Mouse (Mus musculus) layer of hippocampus, postnatal 25 days (tissue): ENCODE measurements around the gene Mrps25. TPM values are rescaled to one million over a fixed set of nuclear protein-coding genes. Genes with fewer than 3 reads are reported as not detected.
A peak's percentile ranks its signal among the peaks of the same experiment; 100 is the strongest.

Experiments
- DNase-seq, 2 experiments: peaks; one replicate each; pipeline ENCODE4 v3.0.0; 2022; ENCODE audit warnings: mixed read lengths in 2 of 2, low spot score in 1 of 2; ENCODE audit errors: extremely low spot score in 1 of 2
- total RNA-seq, 2 experiments: library from RNA; stranded (reverse); gene quantifications; 2 replicates each; pipeline ENCODE4 v1.2.3; 2021

Gene Mrps25
- total RNA-seq, result 10 to 100 TPM; 50.0 to 56.0 TPM

DNA sequence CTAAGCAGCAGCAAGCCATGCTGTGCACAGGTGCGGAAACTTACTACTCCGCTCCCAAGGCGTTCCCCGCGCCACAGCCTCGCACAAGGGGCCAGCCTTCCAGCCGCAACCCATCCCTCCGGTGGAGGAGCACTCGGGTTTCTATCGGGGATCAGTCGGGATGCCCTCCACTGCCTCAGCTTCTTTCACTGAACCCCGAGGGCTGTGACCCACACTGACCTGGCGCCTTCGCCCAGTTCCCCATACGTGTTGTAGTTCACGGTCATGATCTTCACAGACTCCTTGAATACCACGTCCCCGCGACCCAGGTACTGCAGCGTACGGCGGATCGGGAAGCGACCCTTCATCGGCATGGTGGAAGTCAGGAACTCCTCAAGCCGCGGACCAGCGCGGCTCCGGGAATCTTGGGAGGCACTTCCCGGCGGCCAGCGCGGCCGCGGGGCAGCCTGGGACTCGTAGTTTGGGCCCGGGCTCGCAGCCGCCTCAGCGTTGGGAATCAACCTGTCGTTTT is at the start of gene Mrps25:
TSS of gene Mrps25 (minus strand) at position 413 of the 511 bp plus-strand sequence.
- DNase-seq, result peak; percentile 70 to 71

DNA sequence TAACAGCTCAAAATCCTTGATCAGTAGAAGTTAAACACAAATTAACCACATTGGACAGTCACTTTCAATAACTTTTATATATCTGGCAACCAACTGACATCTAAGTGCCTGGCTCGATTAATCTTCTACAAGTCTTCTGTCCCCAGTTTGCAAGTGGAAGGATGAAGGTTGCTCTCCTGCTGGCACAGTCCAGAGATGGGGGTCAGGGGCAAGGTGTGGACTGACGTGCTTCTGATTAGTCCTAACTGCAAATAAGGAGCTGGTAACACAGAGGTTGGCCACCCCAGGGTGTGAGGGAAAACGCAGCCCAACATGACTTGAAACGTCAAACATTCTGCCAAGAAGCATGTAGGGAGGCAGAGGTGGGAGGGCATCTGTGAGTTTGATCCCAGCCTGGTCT is 47.9 kb upstream of the Mrps25 start:
- DNase-seq, result no peak

DNA sequence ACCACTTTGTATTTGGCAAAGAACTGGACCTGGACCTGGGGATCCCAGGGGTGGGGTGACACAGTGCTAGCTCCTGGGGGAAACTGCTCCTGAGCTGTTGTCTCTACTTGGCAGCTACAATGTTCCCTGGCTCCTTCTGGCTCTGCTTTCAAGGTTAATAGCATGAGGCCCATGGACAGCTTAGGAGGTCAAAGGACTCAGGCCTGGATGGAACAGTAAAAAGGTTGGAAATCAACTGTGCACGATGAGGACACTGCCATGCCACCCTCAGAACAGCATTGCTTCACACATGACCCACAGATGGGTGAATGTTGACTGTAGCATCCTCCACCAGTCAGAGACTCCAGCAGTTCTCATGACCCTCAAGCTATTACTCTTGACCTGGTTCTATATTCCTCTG is 47.5 kb upstream of the Mrps25 start:
- no peak for DNase-seq

DNA sequence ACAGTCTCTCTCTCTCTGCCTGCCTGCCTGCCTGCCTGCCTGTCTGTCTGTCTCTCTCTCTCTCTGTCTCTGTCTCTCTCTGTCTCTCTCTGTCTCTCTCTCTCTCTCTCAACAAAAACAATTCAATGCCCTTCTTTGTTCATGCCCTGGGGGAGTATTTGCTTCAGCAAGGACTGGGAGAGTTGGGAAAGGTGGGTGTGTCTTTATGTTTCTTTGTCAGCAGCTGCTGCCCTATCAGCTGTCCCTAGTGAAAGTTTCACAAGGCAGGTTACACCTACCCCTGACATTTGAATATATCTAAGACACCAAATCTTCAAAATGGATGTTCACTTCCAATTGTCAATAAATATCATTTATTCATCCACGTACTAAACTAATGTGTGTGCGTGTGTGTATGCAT is 45.8 kb upstream of the Mrps25 start:
- no peak for DNase-seq

DNA sequence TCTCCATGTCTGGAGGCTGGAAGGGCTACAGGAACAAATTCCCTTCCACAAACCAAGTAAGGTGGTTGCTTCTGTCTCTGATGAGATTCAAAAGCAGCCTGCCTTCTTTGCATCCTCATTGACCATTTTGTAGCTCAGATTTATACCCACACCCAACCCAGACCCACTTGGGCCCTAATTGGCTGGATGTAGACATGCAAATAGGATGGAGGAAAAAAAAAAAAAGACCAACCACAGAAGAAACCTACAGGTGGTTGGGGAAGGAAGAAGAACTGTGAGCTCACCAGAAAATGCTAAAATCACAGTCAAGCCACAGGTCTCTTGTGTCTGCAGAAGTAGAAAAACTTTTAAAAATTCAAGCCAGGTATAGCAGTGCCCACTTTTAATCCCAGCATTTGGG is 45.3 kb upstream of the Mrps25 start:
- DNase-seq, result no peak

DNA sequence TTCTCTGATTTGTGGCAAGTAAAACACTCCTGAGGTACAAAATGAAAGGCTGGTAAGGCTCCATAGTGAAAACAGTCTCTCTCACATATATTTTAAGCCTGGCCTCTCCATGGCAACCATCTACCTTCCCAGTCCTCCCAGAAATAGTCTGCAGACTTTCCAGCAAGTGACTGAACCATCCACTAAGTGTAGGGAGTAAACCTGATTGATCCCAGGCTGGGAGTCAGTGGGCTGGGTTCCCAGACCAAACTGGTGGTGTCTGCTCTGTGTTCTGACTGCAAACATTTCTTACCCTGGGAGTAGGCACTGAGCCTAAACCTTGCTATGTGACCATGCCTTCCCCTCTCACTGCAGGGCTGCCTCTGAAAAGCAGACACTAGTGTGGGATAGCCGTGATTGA is 41.1 kb upstream of the Mrps25 start:
- DNase-seq, result no peak

DNA sequence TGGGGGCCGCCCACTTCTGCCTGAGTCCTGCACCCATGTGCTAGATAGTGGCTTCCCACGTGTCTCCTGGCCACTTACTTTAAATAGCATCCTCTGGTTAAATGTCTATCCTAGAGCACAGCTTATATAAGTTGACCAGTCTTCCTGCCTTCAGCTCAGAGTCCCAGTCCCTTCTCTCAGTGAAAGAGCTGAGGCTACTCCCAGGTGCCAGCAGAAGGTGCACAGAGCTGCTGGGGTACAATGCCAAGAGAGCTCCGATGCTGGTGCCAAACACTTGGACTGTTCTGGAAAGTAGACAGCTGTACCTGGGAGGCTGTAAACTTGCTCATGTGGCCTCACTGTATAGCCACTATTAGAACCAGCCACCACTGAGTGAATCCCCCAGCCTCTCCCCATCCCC is 38.2 kb upstream of the Mrps25 start:
- DNase-seq, result no peak

DNA sequence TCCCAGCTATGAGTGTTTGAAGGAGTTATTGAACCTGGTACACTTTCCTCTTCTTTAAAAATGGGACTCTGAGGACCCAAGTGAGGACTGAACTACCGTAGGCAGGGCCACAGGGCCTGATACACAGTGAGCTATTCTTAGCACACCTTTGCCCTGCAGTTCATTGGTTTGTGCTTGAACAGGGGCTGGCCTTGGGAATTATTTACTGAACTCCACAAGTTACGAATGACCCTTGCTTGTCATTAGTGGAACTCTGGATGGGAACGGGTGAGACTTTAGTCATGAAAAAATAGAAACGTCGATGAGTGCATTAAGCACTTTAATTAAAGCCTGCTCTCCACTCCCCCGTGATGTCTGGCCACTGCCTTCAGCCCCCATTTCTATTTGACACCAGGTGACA is 37.8 kb upstream of the Mrps25 start:
- no peak for DNase-seq

DNA sequence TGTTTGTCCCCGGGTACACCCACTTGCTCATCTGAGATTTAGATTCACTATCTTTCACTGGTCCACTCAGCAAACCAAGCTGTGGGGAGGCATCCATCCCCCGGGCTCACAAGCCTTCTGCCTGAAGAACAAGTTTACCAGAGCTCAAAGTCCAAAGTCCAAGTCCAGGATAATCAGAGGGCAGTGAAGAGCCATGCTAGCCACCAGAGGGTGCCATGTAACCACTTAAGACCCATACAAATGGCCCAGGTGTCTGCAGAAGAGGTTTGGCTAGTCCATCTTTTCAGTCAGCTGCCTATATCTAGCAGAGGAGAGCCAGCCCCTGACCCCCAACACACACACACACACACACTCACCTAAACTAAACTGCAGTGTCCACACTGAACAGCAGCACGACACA is 35.6 kb upstream of the Mrps25 start:
- peak; percentile 25 to 49 for DNase-seq

DNA sequence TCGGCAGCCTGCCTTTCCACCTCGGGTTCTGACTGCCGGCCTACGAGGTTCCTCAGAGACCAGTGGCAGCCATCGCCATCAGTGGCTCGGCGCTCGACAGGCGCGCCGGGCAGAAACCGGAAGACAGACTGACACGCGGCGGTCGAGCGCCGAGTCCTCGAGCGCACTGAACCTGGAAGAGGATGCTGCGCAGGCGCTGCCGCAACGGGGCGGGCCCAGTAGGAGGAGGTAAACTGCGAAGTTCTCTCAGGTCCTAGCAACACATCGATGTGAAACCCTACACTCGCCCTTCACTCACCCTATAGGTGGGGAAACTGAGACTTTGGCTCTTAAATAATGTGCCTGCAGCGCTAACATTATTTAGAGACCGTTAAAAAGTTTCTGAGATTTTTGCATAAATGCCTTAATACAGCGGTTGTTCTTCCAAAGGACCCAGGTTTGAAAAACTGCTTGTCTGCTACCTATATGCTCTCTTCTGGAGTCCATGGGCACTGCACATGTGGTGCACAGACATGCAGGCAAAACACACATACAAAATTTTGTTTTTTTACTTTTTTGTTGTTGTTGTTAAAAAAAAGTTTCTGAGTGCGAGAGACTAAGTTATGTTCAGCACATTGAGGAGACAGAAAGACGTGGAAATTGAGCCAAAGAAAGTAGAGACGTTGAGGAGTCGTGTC is 31.1 kb upstream of the Mrps25 start, which contains the start of gene Rbsn:
TSS of gene Rbsn (minus strand) at position 153 of the 677 bp plus-strand sequence.
- peak; percentile 73 to 81 for DNase-seq

DNA sequence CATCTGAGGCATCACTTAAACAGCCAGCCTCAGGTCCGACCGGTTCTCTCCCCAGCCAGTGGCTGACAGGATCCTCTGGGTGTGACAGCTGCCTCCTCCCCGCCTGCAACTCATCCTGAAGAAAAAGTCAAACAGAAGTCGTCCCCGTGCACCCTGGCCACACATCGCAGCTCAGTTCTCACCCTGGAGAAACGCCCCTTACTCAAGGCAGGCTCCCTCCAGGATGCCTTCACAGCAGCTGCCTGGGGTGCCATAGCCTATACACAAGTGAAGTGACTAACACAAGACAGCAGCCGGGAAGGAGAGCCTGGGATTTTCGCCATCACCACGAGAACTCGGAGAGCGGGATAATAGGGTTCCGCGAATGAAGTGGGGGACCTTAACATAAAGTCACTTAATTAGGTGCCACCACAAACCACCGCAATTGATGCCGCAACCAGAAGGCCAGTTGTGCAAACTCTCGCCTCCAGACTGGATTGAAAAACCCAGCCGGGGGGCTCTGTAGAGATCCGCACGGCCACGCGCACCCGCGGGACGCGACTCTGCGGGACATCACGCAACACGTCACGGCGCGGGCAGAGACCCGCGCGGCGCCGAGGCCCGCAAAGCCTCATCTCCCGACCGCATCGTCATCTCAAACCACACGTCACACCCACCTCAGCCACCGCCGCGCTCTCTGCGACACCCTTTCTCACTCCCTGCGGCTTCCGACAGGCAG is 30.4 kb upstream of the Mrps25 start:
- peak; percentile 7 to 14 for DNase-seq

DNA sequence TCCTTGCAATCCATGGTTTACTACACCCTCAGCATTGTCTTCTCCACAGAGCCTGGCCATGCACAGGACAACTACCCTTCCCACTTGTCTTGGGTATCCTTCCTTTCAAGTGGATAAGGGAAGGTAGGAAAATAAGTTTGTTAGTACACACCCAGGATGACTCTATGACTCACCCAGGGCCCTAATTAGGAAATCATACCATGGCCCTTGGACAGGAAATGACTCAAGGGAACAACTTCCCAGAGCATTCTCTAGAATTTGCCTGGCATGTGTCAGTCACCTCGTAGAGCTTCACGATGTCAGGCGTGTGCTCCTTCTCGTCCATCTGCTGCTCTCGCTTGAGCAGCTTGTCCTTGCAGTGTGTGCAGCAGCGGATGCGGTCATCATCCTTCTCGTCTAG is 15.6 kb upstream of the Mrps25 start:
- DNase-seq, result no peak

DNA sequence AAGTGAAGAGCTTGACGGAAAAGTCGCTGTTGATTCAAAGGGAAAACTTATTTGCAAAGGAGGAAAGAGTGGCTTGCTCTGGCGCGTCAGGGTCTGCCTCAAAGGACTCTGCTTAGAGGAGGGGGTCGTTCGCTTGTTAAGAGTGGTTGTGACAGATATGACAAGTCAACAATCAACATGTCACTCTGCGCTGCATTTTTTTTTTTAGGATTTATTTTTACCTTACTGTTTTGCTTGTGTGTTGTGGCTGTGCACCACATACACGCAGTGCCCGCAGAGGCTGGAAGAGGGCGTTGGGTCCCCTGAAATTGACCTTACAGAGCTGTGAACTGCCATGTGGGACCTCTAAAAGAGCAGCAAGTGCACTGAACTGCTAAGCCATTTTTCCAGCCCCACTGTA is 345 bp upstream of the Mrps25 start:
- no peak for DNase-seq

DNA sequence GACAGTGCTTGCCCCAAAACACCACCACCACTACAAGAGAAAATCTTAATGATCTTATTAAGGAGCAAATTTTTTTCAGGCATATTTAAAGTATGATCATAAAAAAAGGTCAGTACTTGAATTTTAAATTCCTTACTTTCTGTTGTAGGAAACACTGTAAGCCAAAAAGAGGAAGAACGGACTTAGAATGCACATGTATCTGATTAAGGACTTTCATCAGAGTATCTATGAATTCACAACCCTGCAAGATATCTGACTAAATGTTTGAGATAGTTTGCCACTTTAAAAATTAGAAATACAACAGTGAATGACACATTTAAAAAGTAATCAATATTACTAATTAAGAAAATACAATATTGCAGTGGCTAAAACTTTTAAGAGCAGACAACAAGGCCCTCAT is 7.4 kb downstream of the Mrps25 start:
- DNase-seq, result no peak

DNA sequence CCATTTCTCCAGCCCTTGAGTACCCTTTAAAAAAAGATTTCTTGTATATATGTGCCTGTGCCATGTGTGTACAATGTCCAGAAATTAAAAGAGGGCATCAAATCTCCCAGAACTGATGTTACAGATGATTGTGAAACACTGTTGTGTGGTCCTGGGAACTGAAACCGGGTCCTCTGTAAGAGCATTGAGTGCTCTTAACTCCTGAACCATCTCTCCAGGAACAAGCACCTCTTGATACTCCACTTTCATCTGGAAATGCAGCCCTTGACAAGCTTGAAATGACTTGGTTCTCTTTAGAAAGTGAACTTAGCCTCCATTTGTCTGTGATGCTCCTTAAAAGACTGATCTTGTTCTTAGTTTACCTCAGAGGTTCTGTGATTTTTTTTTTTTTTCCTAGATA is 21.1 kb downstream of the Mrps25 start:
- DNase-seq, result no peak

DNA sequence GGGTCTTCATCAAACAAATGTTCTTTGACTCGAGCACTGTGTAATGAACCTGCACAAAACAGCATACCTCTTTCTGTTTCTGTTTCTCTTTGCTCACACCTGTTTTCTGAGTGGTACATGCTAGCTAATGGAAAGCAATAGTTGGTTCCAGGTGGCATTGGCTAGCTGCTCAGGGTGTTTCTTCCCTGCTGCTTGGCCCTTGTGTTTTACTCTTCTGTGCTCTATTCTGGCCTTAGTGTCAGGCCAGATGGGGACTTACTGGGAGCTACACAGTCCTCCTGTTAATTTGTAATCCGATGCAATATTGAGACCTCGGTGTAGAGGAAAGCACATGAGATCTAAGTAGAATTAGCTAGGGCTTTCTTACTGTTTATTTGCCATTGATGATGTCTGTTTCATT is 25.0 kb downstream of the Mrps25 start:
- DNase-seq, result no peak

DNA sequence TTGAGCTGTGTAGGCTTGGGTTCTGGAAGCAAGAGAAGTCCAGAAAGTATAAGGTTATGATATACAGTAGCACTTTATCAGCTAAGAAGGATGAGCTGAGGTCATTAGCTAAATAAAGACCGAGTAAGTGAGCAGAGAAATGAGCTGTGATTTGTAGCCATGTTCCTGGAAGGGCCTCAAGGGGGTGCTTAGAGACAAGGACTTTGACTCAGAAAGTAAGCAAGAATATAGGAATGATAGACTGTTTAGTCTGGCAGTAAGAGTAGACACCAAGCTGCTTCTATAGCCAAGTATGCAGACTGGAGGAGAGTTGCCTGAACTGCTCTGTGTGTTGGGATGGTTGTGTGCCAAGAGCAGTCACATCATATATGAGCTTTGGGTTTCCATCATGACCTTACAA is 30.1 kb downstream of the Mrps25 start:
- no peak for DNase-seq

DNA sequence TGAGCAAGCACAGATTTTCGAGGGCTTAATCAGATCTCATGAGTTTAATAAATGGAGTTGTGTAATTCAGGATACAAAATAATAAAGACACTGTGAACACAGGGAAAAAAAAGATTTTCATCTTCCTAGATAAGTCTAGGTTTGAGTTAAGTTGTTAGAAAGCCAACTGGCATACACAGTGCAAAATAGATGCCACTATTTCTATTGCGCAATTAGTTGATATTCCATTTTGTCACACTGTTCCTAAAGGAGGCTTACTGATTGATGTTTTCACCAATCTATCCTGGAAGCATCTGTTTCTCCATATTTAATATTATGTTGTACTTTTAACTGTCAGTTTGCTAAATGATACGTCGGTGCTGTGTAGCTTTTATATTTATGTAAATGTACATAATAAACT is 38.0 kb downstream of the Mrps25 start:
- DNase-seq, result no peak

DNA sequence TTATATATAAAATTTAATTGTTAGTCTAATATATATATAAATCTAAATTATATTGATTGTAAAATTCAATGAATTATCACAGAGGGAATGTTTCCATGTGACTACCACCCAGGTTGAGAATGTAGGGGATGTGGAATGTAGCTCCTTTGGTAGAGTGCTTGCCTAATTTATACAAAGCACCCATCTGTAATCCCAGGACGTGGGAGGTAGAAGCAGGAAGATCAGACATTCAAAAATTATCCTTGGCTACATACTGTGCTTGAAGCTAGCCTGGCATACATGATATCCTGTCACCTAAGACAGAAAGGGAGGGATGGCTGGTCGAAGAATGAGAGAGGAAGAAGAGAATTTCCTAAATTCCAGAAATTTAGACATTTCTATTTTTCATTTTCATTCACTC is 47.5 kb downstream of the Mrps25 start:
- DNase-seq, result no peak

DNA sequence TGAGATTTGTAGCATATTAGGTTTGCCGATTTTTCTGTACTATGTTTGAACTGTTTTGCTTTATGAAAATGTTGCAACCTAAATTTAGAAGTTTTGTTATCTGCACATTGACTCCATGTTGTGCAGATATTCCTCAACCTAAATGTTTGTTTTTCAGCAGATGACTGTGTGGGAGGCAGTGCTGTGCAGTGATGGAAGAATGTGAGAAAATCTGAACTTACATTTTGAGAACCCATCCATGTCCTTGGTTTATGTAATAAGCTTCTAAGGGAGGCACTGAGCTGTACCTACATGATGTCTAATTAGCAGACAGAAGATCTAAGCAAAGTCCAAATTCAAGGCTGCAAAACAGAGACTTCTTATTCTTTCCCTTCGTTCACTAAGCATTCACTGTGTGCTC is 50.2 kb downstream of the Mrps25 start:
- no peak for DNase-seq

DNA sequence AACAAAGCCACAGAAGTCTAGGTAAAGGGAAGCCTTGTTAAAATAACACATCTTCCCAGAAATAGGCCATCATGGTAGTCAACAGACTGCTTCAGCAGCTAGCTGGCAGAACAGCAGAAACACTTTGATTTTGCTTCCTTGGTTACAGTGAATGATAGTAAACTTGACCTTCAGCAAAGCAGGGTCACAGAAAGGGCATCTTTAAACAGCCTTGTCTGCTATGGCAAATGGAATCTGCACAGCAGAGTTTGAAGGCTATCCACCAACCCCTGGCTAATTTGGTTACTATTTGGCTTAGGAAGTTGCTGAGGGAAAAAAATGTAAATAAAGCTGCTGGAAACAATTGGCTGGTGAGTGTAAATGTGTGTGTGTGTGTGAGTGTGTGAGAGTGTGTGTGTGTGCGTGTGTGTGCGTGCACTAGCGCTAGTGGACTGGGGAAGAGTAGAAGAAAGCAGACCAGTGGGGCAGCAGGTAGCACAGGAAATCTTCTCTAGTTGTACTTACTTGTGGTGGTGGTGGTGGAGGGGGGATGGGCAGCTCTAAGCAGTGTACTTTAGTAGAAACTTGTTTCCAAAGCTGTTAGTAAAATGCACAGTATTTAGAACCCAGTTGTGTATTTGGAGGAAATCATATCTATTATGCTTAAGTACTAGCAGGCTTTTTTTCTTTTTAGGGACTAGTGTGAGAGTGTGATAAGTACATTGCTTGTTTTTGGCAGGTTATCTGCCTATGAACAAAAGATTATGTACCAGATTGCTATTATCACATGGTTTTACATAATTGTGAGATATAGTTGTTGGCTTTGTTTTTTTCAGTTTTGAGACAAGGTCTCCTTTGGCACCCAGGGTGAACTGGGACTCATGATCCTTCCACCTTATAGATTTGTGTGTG is 51.6 kb downstream of the Mrps25 start:
- DNase-seq, result no peak
